Mouse (Mus musculus) intestine, embryonic 14.5 days (tissue): ENCODE measurements around the gene Asap3. TPM values are rescaled to one million over a fixed set of nuclear protein-coding genes. Genes with fewer than 3 reads are reported as not detected.

Experiments used
- ATAC-seq: fragments of 200-750 bp; cut with Nextera tagmentation; replicated peaks from 2 replicates; pipeline ENCODE4 v1.8.0; 2017; ENCODE audit warnings: low read depth, moderate number of reproducible peaks, moderate TSS enrichment, moderate library complexity; ENCODE audit not compliant: low FRiP score, low TSS enrichment
- DNase-seq: peaks from one replicate; pipeline ENCODE4 v3.0.0-alpha.2; 2018; ENCODE audit warnings: low spot score
- H3K27ac ChIP-seq: fragments of 300-500 bp; sonication (generic); 2 replicates; pipeline ENCODE4 v1.5.1; 2014; ENCODE audit warnings: low read depth, mild to moderate bottlenecking, control low read depth
- H3K27me3 ChIP-seq: fragments of 300-500 bp; sonication (generic); replicated peaks from 2 replicates; pipeline ENCODE4 v1.6.1; 2014; ENCODE audit warnings: low read length, control low read depth; ENCODE audit not compliant: control insufficient read depth, insufficient read depth
- H3K36me3 ChIP-seq: fragments of 300-500 bp; sonication (generic); 2 replicates; pipeline ENCODE4 v1.6.1; 2014; ENCODE audit warnings: low read length, control low read depth; ENCODE audit not compliant: control insufficient read depth, insufficient read depth
- H3K4me1 ChIP-seq: fragments of 300-500 bp; sonication (generic); replicated peaks from 2 replicates; pipeline ENCODE4 v1.6.1; 2014; ENCODE audit warnings: low read length, control low read depth, mixed read lengths; ENCODE audit not compliant: control insufficient read depth, insufficient read depth
- H3K4me2 ChIP-seq: fragments of 300-500 bp; sonication (generic); 2 replicates; pipeline ENCODE4 v1.6.1; 2014; ENCODE audit warnings: low read length
- H3K4me3 ChIP-seq: fragments of 300-500 bp; sonication (generic); 2 replicates; pipeline ENCODE4 v1.5.1; 2014; ENCODE audit warnings: low read depth, low read length, control low read depth, mixed read lengths
- H3K9ac ChIP-seq: fragments of 300-500 bp; sonication (generic); 2 replicates; pipeline ENCODE4 v1.6.1; 2014; ENCODE audit warnings: mild to moderate bottlenecking, low read length
- H3K9me3 ChIP-seq: fragments of 300-500 bp; sonication (generic); 2 replicates; pipeline ENCODE4 v1.6.1; 2016; ENCODE audit warnings: low read length, control low read depth; ENCODE audit not compliant: control insufficient read depth
- WGBS: fragments of 180-500 bp; shearing (Covaris S2); extraction: QIAGEN DNeasy Blood & Tissue Kit; methylation state at CpG from one replicate; pipeline ENCODE4 v1.1.7; 2014; 5-methylcytosine and 5-hydroxymethylcytosine counted together
- polyA plus RNA-seq: library from polyadenylated mRNA; unstranded; fragments of >200 nt; fragmentation: Nextera tagmentation; extraction: Ambion mirVana; gene quantifications from 2 replicates; pipeline ENCODE4 v1.2.1, GENCODE M21; 2014

Gene Asap3
- polyA plus RNA-seq, 1 experiment from 2014 or later, result 4.6 TPM

- H3K27ac ChIP-seq, result no peak overlapping the region
- H3K4me2 ChIP-seq, result no peak overlapping the region
- no peaks in the 10 kb centered on the region for H3K9me3 ChIP-seq
- H3K9ac ChIP-seq, result no peak overlapping the region
- H3K36me3 ChIP-seq, result no peaks in the 10 kb centered on the region
- DNase-seq (peak; percentile 91), ATAC-seq (no peak; the same call in 1 of the 2 replicates)
- H3K4me3 ChIP-seq, result no peak overlapping the region
- H3K4me1 ChIP-seq, result peaks cover 8% of the 10 kb centered on the region; the same call in 1 of the 2 replicates
- H3K27me3 ChIP-seq, result no peaks in the 10 kb centered on the region
- 4% methylated on average over 9 of the region's 9 CpGs for WGBS
Observed at GRCm38 (mm10) chr4:136202509-136202908, 3.7 kb upstream of the Asap3 start.

GRCm38 (mm10) chr4:136204775-136205174 lies 1.4 kb upstream of the Asap3 start:
- 76% methylated on average over 2 of the region's 2 CpGs for WGBS

GRCm38 (mm10) chr4:136206943-136207342 lies 778 bp downstream of the Asap3 start:
- no peak for DNase-seq
- no peak for ATAC-seq
- WGBS, result 4% methylated on average over 6 of the region's 6 CpGs
- Histone ChIP-seq H3K9me3 (no peaks in the 10 kb centered on the region), H3K4me3 (peak overlapping the region; percentile 59), H3K36me3 (0 out of 2 replicates have a peak, but pooled peaks cover 4% of the 10 kb centered on the region), H3K4me1 (peaks cover 8% of the 10 kb centered on the region; the same call in 1 of the 2 replicates), H3K9ac (peak overlapping the region; percentile 55), H3K27ac (no peak overlapping the region), H3K27me3 (no peaks in the 10 kb centered on the region), H3K4me2 (peak overlapping the region; percentile 79)

More at GRCm38 (mm10) chr4:136204775-136205174, 1.4 kb upstream of the Asap3 start:
- Histone ChIP-seq H3K27me3 (no peaks in the 10 kb centered on the region), H3K9ac (no peak overlapping the region), H3K9me3 (no peaks in the 10 kb centered on the region), H3K4me1 (peaks cover 8% of the 10 kb centered on the region; the same call in 1 of the 2 replicates), H3K36me3 (no peaks in the 10 kb centered on the region), H3K27ac (no peak overlapping the region), H3K4me3 (no peak overlapping the region), H3K4me2 (no peak overlapping the region)
- DNase-seq, result no peak
- ATAC-seq, result no peak

GRCm38 (mm10) chr4:136210931-136211330 lies 4.8 kb downstream of the Asap3 start:
- H3K9me3 ChIP-seq, result no peaks in the 10 kb centered on the region
- H3K9ac ChIP-seq, result no peak overlapping the region
- ATAC-seq (no peak), DNase-seq (no peak)
- 80% methylated on average over 9 of the region's 9 CpGs for WGBS
- H3K4me3 ChIP-seq, result no peak overlapping the region
- H3K27ac ChIP-seq, result no peak overlapping the region
- no peak overlapping the region for H3K4me2 ChIP-seq
- 0 out of 2 replicates have a peak, but pooled peaks cover 4% of the 10 kb centered on the region for H3K36me3 ChIP-seq
- H3K4me1 ChIP-seq, result peaks cover 11% of the 10 kb centered on the region; the same call in 1 of the 2 replicates
- H3K27me3 ChIP-seq, result no peaks in the 10 kb centered on the region

GRCm38 (mm10) chr4:136213629-136214028 lies 7.5 kb downstream of the Asap3 start:
- H3K27ac ChIP-seq, result no peak overlapping the region
- H3K4me3 ChIP-seq, result no peak overlapping the region
- H3K9me3 ChIP-seq, result no peaks in the 10 kb centered on the region
- no peak overlapping the region for H3K9ac ChIP-seq
- 0 out of 2 replicates have a peak, but pooled peaks cover 4% of the 10 kb centered on the region for H3K36me3 ChIP-seq
- no peak overlapping the region for H3K4me2 ChIP-seq
- WGBS, result 72% methylated on average over 7 of the region's 7 CpGs
- no peak for ATAC-seq
- peaks cover 16% of the 10 kb centered on the region for H3K4me1 ChIP-seq
- no peak for DNase-seq
- no peaks in the 10 kb centered on the region for H3K27me3 ChIP-seq

GRCm38 (mm10) chr4:136214828-136215227 lies 8.7 kb downstream of the Asap3 start:
- H3K4me2 ChIP-seq, result no peak overlapping the region
- no peak overlapping the region for H3K9ac ChIP-seq
- H3K4me1 ChIP-seq, result peaks cover 27% of the 10 kb centered on the region
- no peak for DNase-seq
- no peak overlapping the region for H3K27ac ChIP-seq
- 0 out of 2 replicates have a peak, but pooled peaks cover 4% of the 10 kb centered on the region for H3K36me3 ChIP-seq
- H3K27me3 ChIP-seq, result no peaks in the 10 kb centered on the region
- 83% methylated on average over 8 of the region's 8 CpGs for WGBS
- no peak for ATAC-seq
- H3K9me3 ChIP-seq, result no peaks in the 10 kb centered on the region
- no peak overlapping the region for H3K4me3 ChIP-seq

- Histone ChIP-seq H3K9me3 (no peaks in the 10 kb centered on the region), H3K36me3 (no peaks in the 10 kb centered on the region), H3K27ac (no peak overlapping the region), H3K4me3 (no peak overlapping the region), H3K9ac (no peak overlapping the region), H3K27me3 (no peaks in the 10 kb centered on the region), H3K4me2 (no peak overlapping the region), H3K4me1 (peaks cover 34% of the 10 kb centered on the region)
- ATAC-seq (no peak), DNase-seq (no peak)
- 79% methylated on average over 8 of the region's 8 CpGs for WGBS
Observed at GRCm38 (mm10) chr4:136215576-136215975, 9.4 kb downstream of the Asap3 start.

GRCm38 (mm10) chr4:136217063-136217462 lies 10.9 kb downstream of the Asap3 start:
- no peaks in the 10 kb centered on the region for H3K36me3 ChIP-seq
- H3K4me2 ChIP-seq, result no peak overlapping the region
- ATAC-seq (no peak), DNase-seq (no peak)
- peaks cover 34% of the 10 kb centered on the region for H3K4me1 ChIP-seq
- 43% methylated on average over 10 of the region's 10 CpGs for WGBS
- no peaks in the 10 kb centered on the region for H3K27me3 ChIP-seq
- no peak overlapping the region for H3K4me3 ChIP-seq
- H3K27ac ChIP-seq, result no peak overlapping the region
- no peaks in the 10 kb centered on the region for H3K9me3 ChIP-seq
- no peak overlapping the region for H3K9ac ChIP-seq

GRCm38 (mm10) chr4:136218595-136219214 lies 12.5 kb downstream of the Asap3 start:
- Histone ChIP-seq H3K27ac (peak overlapping the region; percentile 78), H3K9me3 (no peaks in the 10 kb centered on the region), H3K4me2 (peak overlapping the region; percentile 38), H3K9ac (peak overlapping the region; percentile 32; the same call in 1 of the 2 replicates), H3K4me3 (no peak overlapping the region), H3K36me3 (no peaks in the 10 kb centered on the region), H3K27me3 (no peaks in the 10 kb centered on the region), H3K4me1 (peaks cover 31% of the 10 kb centered on the region)
- WGBS, result 19% methylated on average over 18 of the region's 18 CpGs
- DNase-seq (peak; percentile 72), ATAC-seq (0 out of 2 replicates have a peak, but pooled peaks have one; percentile 4)
